Mouse (Mus musculus): ENCODE measurements around the gene Enpp6. TPM values are rescaled to one million over a fixed set of nuclear protein-coding genes. Genes with fewer than 3 reads are reported as not detected.

Enpp6 gene
- polyA plus RNA-seq, 1 experiment = not detected

DNA sequence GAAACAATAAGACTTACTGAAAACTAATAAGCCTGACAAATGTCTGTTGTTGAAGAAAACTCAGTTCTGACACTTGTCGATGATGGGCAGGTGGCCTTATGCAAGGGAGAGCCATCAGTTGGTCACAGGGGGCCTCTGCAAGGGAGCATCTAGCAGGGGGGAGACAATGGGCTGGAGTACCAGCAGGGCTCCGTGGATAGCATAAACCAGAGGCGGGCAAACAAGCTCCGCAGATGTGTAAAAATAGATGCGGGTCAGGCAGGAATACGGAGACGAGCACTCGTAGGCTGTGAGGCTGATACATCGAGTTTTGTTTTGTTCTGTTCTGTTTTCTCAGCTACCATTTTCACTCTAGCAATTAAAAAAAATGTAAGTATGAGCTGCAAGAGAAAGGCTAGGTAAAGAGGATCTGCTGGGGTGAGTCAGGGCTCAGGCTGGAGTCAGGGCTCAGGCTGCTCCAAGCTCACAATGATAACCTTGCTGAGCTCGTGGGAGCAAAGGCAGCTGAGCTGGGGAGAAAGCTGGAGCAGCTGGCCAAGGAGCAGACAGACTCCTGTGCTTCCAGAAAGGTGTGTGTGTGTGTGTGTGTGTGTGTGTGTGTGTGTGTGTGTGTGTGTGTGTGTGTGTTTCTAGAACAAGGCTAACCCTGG is 40.3 kb downstream of the Enpp6 start:
- Histone ChIP-seq H3K79me2 (ENCODE audit: control insufficient read depth, insufficient read depth) (no peaks in the 10 kb centered on the region), H3ac (ENCODE audit: control insufficient read depth, insufficient read length) (no peak overlapping the region), H3K4me3 (no peak overlapping the region), H3K4me2 (ENCODE audit: low read depth) (no peak overlapping the region), H3K36me3 (ENCODE audit: control insufficient read depth, insufficient read depth) (no peaks in the 10 kb centered on the region), H3K27me3 (ENCODE audit: control insufficient read depth, insufficient read depth, insufficient read length) (no peaks in the 10 kb centered on the region)
- no peak for TF ChIP-seq E2F4 (IDR thresholded peaks at IDR 0.05; ENCODE audit: insufficient read depth)
- no peak for TF ChIP-seq TCF3 (IDR thresholded peaks at IDR 0.05; ENCODE audit: insufficient read length, low read depth)
- TF ChIP-seq MYOG (IDR thresholded peaks at IDR 0.05; ENCODE audit: control insufficient read depth in 1 of 3, insufficient read depth in 1 of 3, insufficient read length in 2 of 3, low read depth in 2 of 3) = no peak
- TF ChIP-seq MAX (IDR thresholded peaks at IDR 0.05; ENCODE audit: low read depth) = no peak
- no peak for TF ChIP-seq USF1 (IDR thresholded peaks at IDR 0.05; ENCODE audit: low read depth)
- TF ChIP-seq CEBPB (IDR thresholded peaks at IDR 0.05; ENCODE audit: insufficient read depth, poor library complexity, severe bottlenecking) = no peak

DNA sequence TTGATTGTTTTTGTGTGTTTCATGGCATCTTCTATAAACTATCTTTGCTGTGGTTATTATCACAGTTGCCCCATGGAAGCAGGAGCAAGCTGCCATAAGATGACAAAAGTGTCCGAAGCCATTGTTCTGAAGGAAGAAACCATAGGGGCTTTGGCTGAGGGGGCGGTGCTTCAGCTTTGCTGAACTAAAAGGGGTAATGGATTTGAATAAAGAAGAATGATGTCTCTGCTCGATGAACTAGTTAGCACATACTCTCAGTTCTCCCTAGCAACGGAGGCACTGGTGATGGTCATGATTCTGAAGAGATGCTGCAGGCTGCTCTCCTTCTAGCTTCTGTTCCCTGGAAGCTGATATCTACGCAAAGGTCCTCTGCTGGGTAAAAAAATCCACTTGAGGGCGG is 41.8 kb downstream of the Enpp6 start:
- no peak for TF ChIP-seq POLR2AphosphoS2 (IDR thresholded peaks at IDR 0.05; ENCODE audit: insufficient read length, low read depth)
- no peak overlapping the region for H3K4me2 ChIP-seq (ENCODE audit: low read depth)
- no peaks in the 10 kb centered on the region for H3K27me3 ChIP-seq (ENCODE audit: control insufficient read depth, insufficient read depth, insufficient read length)
- H3K79me2 ChIP-seq (ENCODE audit: control insufficient read depth, insufficient read depth) = no peaks in the 10 kb centered on the region
- H3ac ChIP-seq (ENCODE audit: control insufficient read depth, insufficient read length) = no peak overlapping the region
- no peaks in the 10 kb centered on the region for H3K36me3 ChIP-seq (ENCODE audit: control insufficient read depth, insufficient read depth)
- no peak overlapping the region for H3K4me3 ChIP-seq

DNA sequence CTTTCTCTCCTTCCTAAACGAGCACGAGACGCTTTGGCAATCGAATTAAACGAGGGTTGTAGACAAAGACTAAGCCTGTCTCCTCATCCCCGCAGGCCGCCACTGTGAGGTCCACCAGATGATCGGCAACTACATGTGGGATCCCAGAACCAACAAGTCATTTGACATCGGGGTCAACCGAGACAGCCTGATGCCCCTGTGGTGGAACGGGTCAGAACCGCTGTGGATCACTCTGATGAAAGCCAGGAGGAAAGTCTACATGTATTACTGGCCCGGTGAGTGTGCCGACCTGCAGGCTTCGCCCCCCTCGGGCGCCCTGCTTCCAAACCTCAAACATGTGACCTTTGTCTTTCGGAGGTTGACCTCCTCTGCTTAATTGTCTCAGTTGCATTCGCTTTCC is 43.6 kb downstream of the Enpp6 start:
- no peaks in the 10 kb centered on the region for H3K27me3 ChIP-seq (ENCODE audit: control insufficient read depth, insufficient read depth, insufficient read length)
- no peaks in the 10 kb centered on the region for H3K36me3 ChIP-seq (ENCODE audit: control insufficient read depth, insufficient read depth)
- TF ChIP-seq TCF3 (IDR thresholded peaks at IDR 0.05; ENCODE audit: insufficient read length, low read depth) (no peak), USF1 (IDR thresholded peaks at IDR 0.05; ENCODE audit: low read depth) (no peak), MYOG (IDR thresholded peaks at IDR 0.05; ENCODE audit: control insufficient read depth in 1 of 3, insufficient read depth in 1 of 3, insufficient read length in 2 of 3, low read depth in 2 of 3) (no peak), REST (IDR thresholded peaks at IDR 0.05; ENCODE audit: insufficient read depth, insufficient read length) (no peak), SRF (IDR thresholded peaks at IDR 0.05; ENCODE audit: control insufficient read depth, insufficient read length, low read depth) (no peak)
- H3ac ChIP-seq (ENCODE audit: control insufficient read depth, insufficient read length) = no peak overlapping the region
- no peak overlapping the region for H3K4me2 ChIP-seq (ENCODE audit: low read depth)
- no peak overlapping the region for H3K4me3 ChIP-seq
- H3K79me2 ChIP-seq (ENCODE audit: control insufficient read depth, insufficient read depth) = no peaks in the 10 kb centered on the region

DNA sequence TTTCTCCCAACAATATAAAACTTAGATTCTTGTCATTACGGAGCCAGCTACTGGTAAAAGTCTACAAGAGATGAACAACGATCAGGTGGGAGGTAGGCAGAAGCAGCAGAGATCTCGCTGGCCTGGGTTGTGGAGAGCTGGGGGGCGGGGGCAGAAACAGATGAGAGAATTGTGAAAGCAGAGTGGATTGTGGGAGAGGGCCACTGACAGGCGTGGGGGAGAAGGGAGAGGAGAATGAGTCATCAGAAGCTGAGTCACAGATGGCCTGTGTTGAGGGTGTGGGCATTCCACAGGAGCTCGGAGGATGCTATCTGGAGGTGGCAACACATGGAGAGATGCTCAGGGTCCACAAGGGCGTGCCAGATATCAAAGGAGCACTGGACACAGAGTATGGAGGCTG is 45.4 kb downstream of the Enpp6 start:
- Histone ChIP-seq H3ac (ENCODE audit: control insufficient read depth, insufficient read length) (no peak overlapping the region), H3K4me2 (ENCODE audit: low read depth) (no peak overlapping the region), H3K36me3 (ENCODE audit: control insufficient read depth, insufficient read depth) (no peaks in the 10 kb centered on the region), H3K79me2 (ENCODE audit: control insufficient read depth, insufficient read depth) (no peaks in the 10 kb centered on the region), H3K27me3 (ENCODE audit: control insufficient read depth, insufficient read depth, insufficient read length) (peaks cover 4% of the 10 kb centered on the region), H3K4me3 (no peak overlapping the region)
- TF ChIP-seq MYOG (IDR thresholded peaks at IDR 0.05; ENCODE audit: control insufficient read depth in 1 of 3, insufficient read depth in 1 of 3, insufficient read length in 2 of 3, low read depth in 2 of 3) (no peak), MYOD1 (IDR thresholded peaks at IDR 0.05; ENCODE audit: control insufficient read depth in 1 of 3, insufficient read length in 2 of 3, low read depth in 2 of 3) (no peak), TCF3 (IDR thresholded peaks at IDR 0.05; ENCODE audit: insufficient read length, low read depth) (no peak), SRF (IDR thresholded peaks at IDR 0.05; ENCODE audit: control insufficient read depth, insufficient read length, low read depth) (no peak), E2F4 (IDR thresholded peaks at IDR 0.05; ENCODE audit: insufficient read depth) (no peak), POLR2AphosphoS2 (IDR thresholded peaks at IDR 0.05; ENCODE audit: insufficient read length, low read depth) (no peak), POLR2A (IDR thresholded peaks at IDR 0.05; ENCODE audit: insufficient read length, low read depth) (no peak), TCF12 (IDR thresholded peaks at IDR 0.05; ENCODE audit: insufficient read depth, poor library complexity, severe bottlenecking) (no peak), MAX (IDR thresholded peaks at IDR 0.05; ENCODE audit: low read depth) (no peak), USF1 (IDR thresholded peaks at IDR 0.05; ENCODE audit: low read depth) (no peak), REST (IDR thresholded peaks at IDR 0.05; ENCODE audit: insufficient read depth, insufficient read length) (no peak), CEBPB (IDR thresholded peaks at IDR 0.05; ENCODE audit: insufficient read depth, poor library complexity, severe bottlenecking) (no peak)

DNA sequence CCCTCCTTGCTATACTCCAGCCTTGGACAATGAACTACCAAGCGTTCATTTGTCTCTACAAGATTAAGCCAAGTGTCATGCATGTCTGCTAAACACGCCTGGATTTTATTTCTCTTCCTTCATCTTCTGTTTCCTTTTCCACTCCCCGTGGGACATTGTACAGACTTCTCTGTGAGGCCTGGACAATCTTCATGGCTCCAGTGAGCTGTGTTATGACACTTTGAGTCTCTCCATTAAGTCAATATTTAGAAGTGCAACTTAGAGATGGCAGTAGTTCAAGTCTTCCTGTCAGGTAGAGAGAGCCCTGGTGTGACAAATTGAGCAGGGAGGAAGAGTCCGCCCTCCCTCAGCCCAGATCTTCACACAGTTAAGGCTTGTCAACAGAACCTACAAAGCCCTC is 47.3 kb downstream of the Enpp6 start:
- Histone ChIP-seq H3K27me3 (ENCODE audit: control insufficient read depth, insufficient read depth, insufficient read length) (peaks cover 4% of the 10 kb centered on the region), H3ac (ENCODE audit: control insufficient read depth, insufficient read length) (no peak overlapping the region), H3K36me3 (ENCODE audit: control insufficient read depth, insufficient read depth) (no peaks in the 10 kb centered on the region), H3K4me3 (no peak overlapping the region), H3K79me2 (ENCODE audit: control insufficient read depth, insufficient read depth) (no peaks in the 10 kb centered on the region), H3K4me2 (ENCODE audit: low read depth) (no peak overlapping the region)
- TF ChIP-seq E2F4 (IDR thresholded peaks at IDR 0.05; ENCODE audit: insufficient read depth) (no peak), USF1 (IDR thresholded peaks at IDR 0.05; ENCODE audit: low read depth) (no peak), TCF3 (IDR thresholded peaks at IDR 0.05; ENCODE audit: insufficient read length, low read depth) (no peak), POLR2A (IDR thresholded peaks at IDR 0.05; ENCODE audit: insufficient read length, low read depth) (no peak), POLR2AphosphoS2 (IDR thresholded peaks at IDR 0.05; ENCODE audit: insufficient read length, low read depth) (no peak), CEBPB (IDR thresholded peaks at IDR 0.05; ENCODE audit: insufficient read depth, poor library complexity, severe bottlenecking) (no peak), SRF (IDR thresholded peaks at IDR 0.05; ENCODE audit: control insufficient read depth, insufficient read length, low read depth) (no peak), REST (IDR thresholded peaks at IDR 0.05; ENCODE audit: insufficient read depth, insufficient read length) (no peak), TCF12 (IDR thresholded peaks at IDR 0.05; ENCODE audit: insufficient read depth, poor library complexity, severe bottlenecking) (no peak), MYOD1 (IDR thresholded peaks at IDR 0.05; ENCODE audit: control insufficient read depth in 1 of 3, insufficient read length in 2 of 3, low read depth in 2 of 3) (no peak), MYOG (IDR thresholded peaks at IDR 0.05; ENCODE audit: control insufficient read depth in 1 of 3, insufficient read depth in 1 of 3, insufficient read length in 2 of 3, low read depth in 2 of 3) (no peak), MAX (IDR thresholded peaks at IDR 0.05; ENCODE audit: low read depth) (no peak)

Data from myocyte (in vitro differentiated cells).